In genomic region chr11:24077795-24078705, GRCm38 (mm10) we compare ENCODE assay signal across 8 mouse cellular contexts. TPM values are rescaled to one million over a fixed set of nuclear protein-coding genes. Genes with fewer than 3 reads are reported as not detected.
DNase-seq lines count a peak whose midpoint lies in the region; ATAC-seq lines count a peak whose summit lies in the region.

TSS of gene Bcl11a (plus strand) at chr11:24078056.

- no peaks in the 10 kb centered on the region for H3K9me3 ChIP-seq in heart, embryonic 14.5 days (ENCODE audit: control insufficient read depth, low read length)
- H3K9me3 ChIP-seq in lung, embryonic 16.5 days (ENCODE audit: control insufficient read depth, low read length), result no peaks in the 10 kb centered on the region

- DNase-seq in right cerebral cortex, adult 18-20 months, result peak; percentile 57
- no peak for DNase-seq in right cerebral cortex, postnatal 14 days
- DNase-seq in kidney, postnatal 4 days, result peak; percentile 50 to 58
- DNase-seq in retina, embryonic 14.5 days (ENCODE audit: low spot score), result peak; percentile 82
- no peak for DNase-seq in urinary bladder, postnatal 14 days (ENCODE audit: low spot score)

- H3K36me3 ChIP-seq in heart, embryonic 14.5 days (ENCODE audit: control insufficient read depth, insufficient read depth, low read length), result no peaks in the 10 kb centered on the region
- no peaks in the 10 kb centered on the region for H3K36me3 ChIP-seq in lung, embryonic 16.5 days (ENCODE audit: control insufficient read depth, insufficient read depth, low read length)

- peaks cover 5 to 22% of the 10 kb centered on the region in 2 experiments; a peak in 3 of 4 replicates for H3K4me1 ChIP-seq in heart, embryonic 14.5 days (ENCODE audit: control insufficient read depth in 2 of 2, insufficient read depth in 2 of 2, low read length in 2 of 2)
- H3K4me1 ChIP-seq in lung, embryonic 16.5 days (replicated peaks; ENCODE audit: control insufficient read depth, insufficient read depth, low read length), result peaks cover 27% of the 10 kb centered on the region

- peak within 1 kb of the TSS; percentile 96 for H3K4me2 ChIP-seq in heart, embryonic 14.5 days (ENCODE audit: low read length)
- H3K4me2 ChIP-seq in lung, embryonic 16.5 days (ENCODE audit: low read depth, low read length), result peak within 1 kb of the TSS; percentile 97

- peak within 1 kb of the TSS; percentile 87 to 95 for H3K27ac ChIP-seq in heart, embryonic 14.5 days (replicated peaks in 1 of 2; ENCODE audit: control insufficient read depth in 1 of 2, insufficient read depth in 1 of 2, low read depth in 2 of 2, low read length in 2 of 2)
- peak within 1 kb of the TSS; percentile 89 for H3K27ac ChIP-seq in lung, embryonic 16.5 days (ENCODE audit: low read length)

- H3K4me3 ChIP-seq in heart, embryonic 14.5 days (ENCODE audit: control insufficient read depth in 1 of 2, insufficient read depth in 1 of 2, low read depth in 1 of 2, low read length in 2 of 2), result peak within 1 kb of the TSS; percentile 65 to 95
- peak within 1 kb of the TSS; percentile 65 for H3K4me3 ChIP-seq in lung, embryonic 16.5 days (ENCODE audit: low read length)

- H3K9ac ChIP-seq in heart, embryonic 14.5 days (ENCODE audit: low read length), result peak within 1 kb of the TSS; percentile 87
- H3K9ac ChIP-seq in lung, embryonic 16.5 days (ENCODE audit: low read length), result peak within 1 kb of the TSS; percentile 74

- peak; percentile 48 for ATAC-seq in common myeloid progenitor, adult 5-6 weeks (replicated peaks; ENCODE audit: low read depth, poor library complexity, severe bottlenecking)
- ATAC-seq in heart, embryonic 14.5 days (ENCODE audit: insufficient number of reproducible peaks, insufficient read depth, low FRiP score, low read depth), result peak; percentile 83
- peak; percentile 79 for ATAC-seq in lung, embryonic 16.5 days (ENCODE audit: low read depth)

- WGBS in heart, embryonic 14.5 days, result under 1% methylated on average over 39 of the region's 51 CpGs
- WGBS in lung, embryonic 16.5 days, result under 1% methylated on average over 38 of the region's 51 CpGs

- H3K27me3 ChIP-seq in heart, embryonic 14.5 days (ENCODE audit: control insufficient read depth, insufficient read depth, low read length), result peaks cover 16% of the 10 kb centered on the region
- H3K27me3 ChIP-seq in lung, embryonic 16.5 days (ENCODE audit: control insufficient read depth, insufficient read depth, low read depth, low read length), result peaks cover 20% of the 10 kb centered on the region

RNA-seq across cellular contexts. Expression of gene Bcl11a, which starts in this region (rescaled TPM):
- 66.2 and 92.3 TPM in 2 replicates for total RNA-seq in common myeloid progenitor, adult 5-6 weeks (2017)
- 17.3 and 17.4 TPM in 2 replicates for polyA plus RNA-seq in heart, embryonic 14.5 days (2014; fragmentation: Nextera tagmentation; extraction: Ambion mirVana)
- 13.0 and 15.3 TPM in 2 replicates for polyA plus RNA-seq in lung, embryonic 16.5 days (2015; fragmentation: Nextera tagmentation; extraction: Ambion mirVana)

Comparison
In these comparisons a context has a peak if more than half of its experiments do, and no peak if none do; other contexts are left out.
1. DNase-seq: peak in right cerebral cortex, adult 18-20 months (single experiment), kidney, postnatal 4 days (2 of 2) and retina, embryonic 14.5 days (single experiment); none in right cerebral cortex, postnatal 14 days (single experiment) and urinary bladder, postnatal 14 days (single experiment).
2. Peak in every context shown above with its lines, with median percentiles within 50 percentile points of each other: ATAC-seq.